Mouse (Mus musculus) limb, embryonic 11.5 days (tissue): ENCODE results near the gene Clcf1. TPM values are rescaled to one million over a fixed set of nuclear protein-coding genes. Genes with fewer than 3 reads are reported as not detected.

Experiments
- ATAC-seq: fragments of 200-750 bp; cut with Nextera tagmentation; 2 replicates; pipeline ENCODE4 v1.8.0; 2017; ENCODE audit warnings: low read depth; ENCODE audit not compliant: insufficient number of reproducible peaks, low FRiP score, low TSS enrichment
- DNase-seq: peaks from one replicate; pipeline ENCODE4 v3.0.0-alpha.2; 2015; ENCODE audit warnings: low spot score
- H3K27ac ChIP-seq: fragments of 300-500 bp; sonication (generic); replicated peaks from 2 replicates; pipeline ENCODE4 v1.5.1; 2014; ENCODE audit warnings: low read depth, mild to moderate bottlenecking, low read length
- H3K27me3 ChIP-seq: fragments of 300-500 bp; sonication (generic); 2 replicates; pipeline ENCODE4 v1.6.1; 2014; ENCODE audit warnings: mild to moderate bottlenecking, low read length, mixed read lengths; ENCODE audit not compliant: control insufficient read depth, insufficient read depth
- H3K36me3 ChIP-seq: fragments of 300-500 bp; sonication (generic); 2 replicates; pipeline ENCODE4 v1.6.1; 2014; ENCODE audit warnings: mild to moderate bottlenecking, low read length, moderate library complexity, mixed read lengths; ENCODE audit not compliant: control insufficient read depth, insufficient read depth
- H3K4me1 ChIP-seq: fragments of 300-500 bp; sonication (generic); 2 replicates; pipeline ENCODE4 v1.6.1; 2014; ENCODE audit warnings: low read length, mixed read lengths; ENCODE audit not compliant: control insufficient read depth, insufficient read depth
- H3K4me2 ChIP-seq: fragments of 300-500 bp; sonication (generic); 2 replicates; pipeline ENCODE4 v1.6.1; 2014; ENCODE audit warnings: low read depth, mild to moderate bottlenecking, moderate library complexity; ENCODE audit not compliant: severe bottlenecking
- H3K4me3 ChIP-seq: fragments of 300-500 bp; sonication (generic); 2 replicates; pipeline ENCODE4 v1.5.1; 2014; ENCODE audit warnings: low read depth, low read length
- H3K9ac ChIP-seq: fragments of 300-500 bp; sonication (generic); 2 replicates; pipeline ENCODE4 v1.6.1; 2014; ENCODE audit warnings: mild to moderate bottlenecking, low read length
- H3K9me3 ChIP-seq: fragments of 300-500 bp; sonication (generic); 2 replicates; pipeline ENCODE4 v1.6.1; 2016; ENCODE audit warnings: low read length; ENCODE audit not compliant: control insufficient read depth
- whole genome bisulfite sequencing: fragments of 180-500 bp; shearing (Covaris S2); extraction: QIAGEN DNeasy Blood & Tissue Kit; methylation state at CpG from one replicate; pipeline ENCODE4 v1.1.7; 2014; 5-methylcytosine and 5-hydroxymethylcytosine counted together
- polyA plus RNA-seq: library from polyadenylated mRNA; unstranded; fragments of >200 nt; fragmentation: Nextera tagmentation; extraction: Ambion mirVana; gene quantifications from 2 replicates; pipeline ENCODE4 v1.2.1, GENCODE M21; 2014

Clcf1 gene
- polyA plus RNA-seq, 1 experiment from 2014 or later, result 5.0 TPM

- WGBS, result 21% methylated on average over 5 of the region's 5 CpGs
- Histone ChIP-seq H3K9me3 (no peaks in the 10 kb centered on the region), H3K4me3 (no peak overlapping the region), H3K9ac (no peak overlapping the region), H3K27me3 (no peaks in the 10 kb centered on the region), H3K27ac (no peak overlapping the region), H3K4me2 (no peak overlapping the region), H3K36me3 (peaks cover 39% of the 10 kb centered on the region), H3K4me1 (peaks cover 24% of the 10 kb centered on the region)
- ATAC-seq (no peak), DNase-seq (no peak)
Observed at GRCm38 (mm10) chr19:4196548-4196947, 17.5 kb upstream of the Clcf1 start.

GRCm38 (mm10) chr19:4197180-4197579 lies 16.9 kb upstream of the Clcf1 start:
- H3K27me3 ChIP-seq, result no peaks in the 10 kb centered on the region
- H3K36me3 ChIP-seq, result peaks cover 39% of the 10 kb centered on the region
- H3K4me2 ChIP-seq, result no peak overlapping the region
- no peak overlapping the region for H3K9ac ChIP-seq
- 63% methylated on average over 3 of the region's 3 CpGs for WGBS
- ATAC-seq (no peak), DNase-seq (no peak)
- H3K4me1 ChIP-seq, result peaks cover 28% of the 10 kb centered on the region
- no peaks in the 10 kb centered on the region for H3K9me3 ChIP-seq
- H3K4me3 ChIP-seq, result no peak overlapping the region
- H3K27ac ChIP-seq, result no peak overlapping the region; the same call in 1 of the 2 replicates

DNA sequence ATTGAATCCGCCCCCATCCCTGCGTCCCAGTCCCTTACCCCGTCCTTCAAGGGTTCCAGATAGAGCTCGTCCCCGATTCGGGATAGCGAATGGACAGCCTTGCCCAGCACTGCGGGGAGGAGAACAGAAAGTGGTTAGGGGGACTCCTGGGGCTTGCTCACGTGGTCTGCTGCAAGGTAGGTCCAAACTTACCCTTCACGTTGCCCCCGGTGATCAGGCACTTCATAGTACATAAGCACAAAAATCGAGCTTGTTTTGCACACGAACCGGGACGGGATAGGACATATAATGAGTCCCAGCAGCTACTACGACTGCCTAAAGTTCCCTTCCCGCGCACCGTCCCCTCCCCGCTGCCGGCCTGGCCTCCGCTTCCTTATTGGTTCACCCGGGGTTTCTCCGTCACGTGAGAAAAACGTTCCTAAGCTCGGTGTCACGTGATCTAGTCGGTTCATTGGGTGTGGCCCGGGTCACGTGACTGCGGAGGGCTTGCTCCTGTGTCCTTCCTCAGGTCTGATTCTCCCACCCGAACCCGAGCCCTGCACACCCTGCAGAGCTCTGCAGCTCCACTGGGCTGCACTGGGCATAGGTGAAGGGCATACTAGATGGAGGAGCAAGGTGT lies 12.6 kb upstream of the Clcf1 start, which contains the start of gene Rad9a:
TSS of gene Rad9a (minus strand) at position 372 of the 619 bp plus-strand sequence.
- Histone ChIP-seq H3K36me3 (peaks cover 12% of the 10 kb centered on the region; the same call in 1 of the 2 replicates), H3K4me2 (peak within 1 kb of the TSS; percentile 97), H3K4me3 (peak within 1 kb of the TSS; percentile 80), H3K27me3 (0 out of 2 replicates have a peak, but pooled peaks cover 2% of the 10 kb centered on the region), H3K27ac (peak within 1 kb of the TSS; percentile 33; the same call in 1 of the 2 replicates), H3K9ac (peak within 1 kb of the TSS; percentile 82), H3K9me3 (no peaks in the 10 kb centered on the region), H3K4me1 (peaks cover 14% of the 10 kb centered on the region)
- peak; percentile 83 for ATAC-seq
- DNase-seq, result peak; percentile 97
- WGBS, result under 1% methylated on average over 34 of the region's 34 CpGs

DNA sequence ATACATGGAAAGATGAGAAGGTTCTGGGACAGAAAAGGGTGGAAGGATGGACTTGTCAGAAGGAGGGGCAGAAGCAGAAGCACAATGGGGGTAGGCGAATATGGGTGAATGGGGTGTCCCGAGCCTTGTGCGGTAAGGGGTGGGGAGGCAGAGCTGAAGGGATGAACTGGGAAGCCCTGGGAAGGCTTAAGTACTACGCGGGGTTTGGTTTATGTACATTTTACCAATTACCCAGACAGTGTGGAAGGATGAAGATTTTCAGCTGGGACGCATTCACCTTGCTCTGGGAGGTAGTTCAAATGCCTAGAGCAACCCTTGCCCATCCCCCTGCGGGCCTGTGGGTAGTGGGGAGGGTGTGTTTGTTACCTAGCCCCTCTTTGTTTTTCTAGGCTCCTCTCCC lies 11.9 kb upstream of the Clcf1 start:
- Histone ChIP-seq H3K4me2 (peak overlapping the region; percentile 97), H3K27me3 (0 out of 2 replicates have a peak, but pooled peaks cover 2% of the 10 kb centered on the region), H3K36me3 (peaks cover 4% of the 10 kb centered on the region; the same call in 1 of the 2 replicates), H3K9me3 (no peaks in the 10 kb centered on the region), H3K27ac (no peak overlapping the region), H3K4me1 (peaks cover 14% of the 10 kb centered on the region), H3K9ac (peak overlapping the region; percentile 75; the same call in 1 of the 2 replicates), H3K4me3 (peak overlapping the region; percentile 80)
- DNase-seq, result no peak
- 31% methylated on average over 7 of the region's 7 CpGs for WGBS
- no peak for ATAC-seq

GRCm38 (mm10) chr19:4203148-4203547 lies 10.9 kb upstream of the Clcf1 start:
- no peak for DNase-seq

GRCm38 (mm10) chr19:4203604-4204326 lies 10.3 kb upstream of the Clcf1 start:
- DNase-seq, result no peak
- WGBS, result 70% methylated on average over 13 of the region's 13 CpGs

More at GRCm38 (mm10) chr19:4203148-4203547, 10.9 kb upstream of the Clcf1 start:
- Histone ChIP-seq H3K4me2 (peak overlapping the region; percentile 97; the same call in 1 of the 2 replicates), H3K36me3 (0 out of 2 replicates have a peak, but pooled peaks cover 3% of the 10 kb centered on the region), H3K9me3 (no peaks in the 10 kb centered on the region), H3K4me3 (no peak overlapping the region), H3K27ac (no peak overlapping the region), H3K9ac (no peak overlapping the region), H3K27me3 (0 out of 2 replicates have a peak, but pooled peaks cover 2% of the 10 kb centered on the region), H3K4me1 (peaks cover 14% of the 10 kb centered on the region)
- no peak for ATAC-seq
- 67% methylated on average over 3 of the region's 3 CpGs for WGBS

DNA sequence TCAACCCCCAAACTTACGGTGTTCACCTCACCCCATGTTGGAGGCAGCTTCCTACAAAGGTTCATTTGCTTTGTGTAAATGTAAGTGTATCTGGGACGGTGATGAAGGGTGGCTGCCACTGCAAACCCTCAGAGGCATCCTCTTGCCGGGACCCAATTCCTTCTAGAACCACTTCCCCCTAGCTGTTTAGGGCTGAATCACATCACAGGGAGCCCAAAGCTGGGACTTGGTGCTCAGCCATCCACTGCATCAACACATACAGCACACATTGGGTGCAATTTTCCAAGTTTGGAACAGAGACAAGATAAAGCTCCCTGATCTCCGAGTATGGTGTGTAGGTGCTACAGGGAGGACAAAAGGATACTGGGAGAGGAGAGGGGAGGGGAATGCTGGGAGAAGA lies 9.1 kb upstream of the Clcf1 start:
- Histone ChIP-seq H3K36me3 (no peaks in the 10 kb centered on the region), H3K4me3 (no peak overlapping the region), H3K9me3 (no peaks in the 10 kb centered on the region), H3K4me2 (no peak overlapping the region), H3K27me3 (0 out of 2 replicates have a peak, but pooled peaks cover 2% of the 10 kb centered on the region), H3K4me1 (peaks cover 14% of the 10 kb centered on the region), H3K27ac (no peak overlapping the region), H3K9ac (no peak overlapping the region)
- WGBS, result 58% methylated on average over 4 of the region's 4 CpGs
- DNase-seq (no peak), ATAC-seq (no peak)

More at GRCm38 (mm10) chr19:4203604-4204326, 10.3 kb upstream of the Clcf1 start:
- Histone ChIP-seq H3K4me2 (no peak overlapping the region), H3K4me3 (no peak overlapping the region), H3K4me1 (peaks cover 14% of the 10 kb centered on the region), H3K9me3 (no peaks in the 10 kb centered on the region), H3K27ac (no peak overlapping the region), H3K36me3 (0 out of 2 replicates have a peak, but pooled peaks cover 3% of the 10 kb centered on the region), H3K27me3 (0 out of 2 replicates have a peak, but pooled peaks cover 2% of the 10 kb centered on the region), H3K9ac (no peak overlapping the region)
- ATAC-seq, result no peak

- ATAC-seq (no peak), DNase-seq (peak; percentile 87)
- H3K9ac ChIP-seq, result no peak overlapping the region
- WGBS, result 3% methylated on average over 2 of the region's 2 CpGs
- no peak overlapping the region for H3K27ac ChIP-seq
- 0 out of 2 replicates have a peak, but pooled peaks cover 2% of the 10 kb centered on the region for H3K27me3 ChIP-seq
- no peaks in the 10 kb centered on the region for H3K36me3 ChIP-seq
- H3K4me1 ChIP-seq, result peaks cover 11% of the 10 kb centered on the region
- no peaks in the 10 kb centered on the region for H3K9me3 ChIP-seq
- no peak overlapping the region for H3K4me2 ChIP-seq
- no peak overlapping the region for H3K4me3 ChIP-seq
Observed at GRCm38 (mm10) chr19:4206971-4207370, 7.1 kb upstream of the Clcf1 start.
